Mouse (Mus musculus): Measurements from ENCODE around the gene Acss2.

GRCm38 (mm10) chr2:155630590-155631416, 113.1 kb downstream of the Acss2 start:
- no peak for TF ChIP-seq TAL1 (IDR thresholded peaks at IDR 0.05; ENCODE audit: low read length)
- TF ChIP-seq GATA1 (IDR thresholded peaks at IDR 0.05; ENCODE audit: low read length), result no peak

Data from erythroblast, embryonic 14.5 days (primary cell).